Mouse (Mus musculus): ENCODE results near the gene Asna1.

- TF ChIP-seq CTCF (conservative IDR thresholded peaks at IDR 0.05; ENCODE audit: insufficient read depth, insufficient read length, low read depth, low read length) = no peak
- no peak for TF ChIP-seq POLR2A (IDR thresholded peaks at IDR 0.05; ENCODE audit: low read depth, low read length)
Observed at GRCm38 (mm10) chr8:85065213-85065612, 40.1 kb upstream of the Asna1 start.
